Mouse (Mus musculus): ENCODE measurements at regions not wholly inside any gene's neighbourhood (a gene's known extent, or its start where the extent isn't known, plus 50 kb on each side); places are given as distances from the start of the nearest gene placed in this dataset.

DNA sequence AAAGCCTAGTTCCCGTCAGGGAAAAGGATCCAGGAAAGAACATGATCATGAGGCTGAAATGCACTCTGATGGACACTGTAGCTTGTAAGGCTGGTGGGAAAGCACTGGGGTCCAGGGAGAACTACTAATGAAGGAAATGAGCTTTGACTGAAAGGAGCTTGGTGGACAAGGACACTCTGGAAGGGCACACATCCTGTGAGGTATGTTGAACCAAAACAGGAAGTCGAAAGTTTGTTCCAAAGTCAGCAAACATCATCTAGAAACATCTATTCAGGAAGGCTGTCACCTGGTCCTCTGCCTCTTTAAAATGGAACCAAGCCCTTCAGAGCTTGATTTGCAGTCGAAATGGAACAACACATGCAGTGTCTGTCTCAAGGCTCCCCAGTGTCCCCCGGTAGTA is 143.1 kb downstream of the Hlx start:
- no peaks in the 10 kb centered on the region for H3K4me1 ChIP-seq (replicated peaks; ENCODE audit: control insufficient read depth, insufficient read depth, low read length)
- no peak for DNase-seq (ENCODE audit: low spot score)
- H3K4me3 ChIP-seq (ENCODE audit: low read depth, low read length), result no peak overlapping the region
- no peak overlapping the region for H3K4me2 ChIP-seq (replicated peaks; ENCODE audit: low read depth, low read length)
- no peaks in the 10 kb centered on the region for H3K36me3 ChIP-seq (ENCODE audit: control insufficient read depth, insufficient read depth, low read length)
- ATAC-seq (ENCODE audit: low FRiP score), result no peak
- no peaks in the 10 kb centered on the region for H3K27me3 ChIP-seq (ENCODE audit: control insufficient read depth, insufficient read depth, low read length)
- WGBS, result 80% methylated on average over 4 of the region's 4 CpGs
- no peak overlapping the region for H3K27ac ChIP-seq (ENCODE audit: low read depth, low read length)
- no peaks in the 10 kb centered on the region for H3K9me3 ChIP-seq (ENCODE audit: control insufficient read depth, low read length)
- H3K9ac ChIP-seq (ENCODE audit: low read depth, low read length), result no peak overlapping the region

DNA sequence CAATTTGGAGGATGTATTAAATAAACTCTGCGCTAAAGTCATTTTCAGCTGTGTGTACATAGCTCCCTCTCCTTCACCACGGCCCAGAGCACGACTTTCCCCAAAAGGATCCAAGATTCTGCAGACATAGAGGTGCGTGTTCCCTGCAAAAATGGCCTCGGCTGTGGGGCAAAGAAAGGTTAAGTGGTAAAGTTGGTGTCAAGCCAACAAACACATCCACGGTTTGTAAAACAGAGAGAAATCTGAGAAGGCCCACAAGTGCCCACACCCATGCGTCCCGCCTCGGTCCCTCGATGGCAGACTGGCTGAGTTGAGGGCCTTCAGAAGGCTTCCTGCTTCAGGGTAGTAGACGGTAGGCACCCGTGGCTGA is 147.9 kb downstream of the Hlx start:
- DNase-seq (ENCODE audit: low spot score), result no peak
- H3K9me3 ChIP-seq (ENCODE audit: control insufficient read depth, low read length), result no peaks in the 10 kb centered on the region
- no peak overlapping the region for H3K4me2 ChIP-seq (replicated peaks; ENCODE audit: low read depth, low read length)
- no peaks in the 10 kb centered on the region for H3K36me3 ChIP-seq (ENCODE audit: control insufficient read depth, insufficient read depth, low read length)
- no peak overlapping the region for H3K4me3 ChIP-seq (ENCODE audit: low read depth, low read length)
- H3K9ac ChIP-seq (ENCODE audit: low read depth, low read length), result no peak overlapping the region
- H3K27me3 ChIP-seq (ENCODE audit: control insufficient read depth, insufficient read depth, low read length), result no peaks in the 10 kb centered on the region
- no peaks in the 10 kb centered on the region for H3K4me1 ChIP-seq (replicated peaks; ENCODE audit: control insufficient read depth, insufficient read depth, low read length)
- H3K27ac ChIP-seq (ENCODE audit: low read depth, low read length), result no peak overlapping the region
- ATAC-seq (ENCODE audit: low FRiP score), result no peak
- 80% methylated on average over 12 of the region's 12 CpGs for WGBS

DNA sequence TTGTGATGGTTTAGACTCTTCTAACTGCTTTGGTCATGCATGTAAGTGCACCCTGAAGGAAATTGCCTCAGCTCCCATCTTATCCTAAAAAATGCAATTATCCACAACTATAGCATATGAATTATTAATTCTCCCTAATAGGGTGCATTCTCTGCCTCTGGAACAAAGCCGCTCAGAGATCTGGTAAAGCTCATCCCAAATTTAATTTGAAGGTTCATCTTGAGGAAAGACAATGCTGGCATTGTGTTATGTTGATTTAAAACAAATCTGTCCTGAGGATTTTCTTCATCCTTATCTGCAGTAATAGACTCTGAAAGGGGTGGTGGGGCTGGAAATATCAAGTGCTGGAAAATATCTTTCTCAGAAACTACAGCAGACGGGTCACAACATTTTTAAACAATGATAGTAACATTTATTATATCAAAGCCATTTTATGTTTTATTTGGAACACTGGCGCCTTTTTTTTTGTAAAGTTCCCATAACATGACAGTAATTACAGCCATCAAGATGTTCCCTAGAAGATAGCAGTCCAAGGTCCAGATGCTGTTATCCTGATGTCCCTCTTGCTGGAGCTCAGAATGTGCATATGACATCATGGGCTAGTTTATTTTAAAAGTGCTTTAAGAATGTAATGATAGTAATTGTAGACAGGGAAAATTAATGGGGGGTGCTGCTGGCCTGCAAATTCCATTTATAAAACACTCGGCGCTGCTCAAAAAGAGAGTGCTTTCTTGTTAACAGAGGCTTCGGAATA is 148.5 kb downstream of the Hlx start:
- WGBS, result 86% methylated on average over 6 of the region's 6 CpGs
- Histone ChIP-seq H3K36me3 (ENCODE audit: control insufficient read depth, insufficient read depth, low read length) (no peaks in the 10 kb centered on the region), H3K4me3 (ENCODE audit: low read depth, low read length) (no peak overlapping the region), H3K27ac (ENCODE audit: low read depth, low read length) (no peak overlapping the region), H3K4me2 (replicated peaks; ENCODE audit: low read depth, low read length) (no peak overlapping the region), H3K4me1 (replicated peaks; ENCODE audit: control insufficient read depth, insufficient read depth, low read length) (no peaks in the 10 kb centered on the region), H3K9me3 (ENCODE audit: control insufficient read depth, low read length) (no peaks in the 10 kb centered on the region), H3K9ac (ENCODE audit: low read depth, low read length) (no peak overlapping the region), H3K27me3 (ENCODE audit: control insufficient read depth, insufficient read depth, low read length) (no peaks in the 10 kb centered on the region)
- ATAC-seq (ENCODE audit: low FRiP score) (no peak), DNase-seq (ENCODE audit: low spot score) (no peak)

DNA sequence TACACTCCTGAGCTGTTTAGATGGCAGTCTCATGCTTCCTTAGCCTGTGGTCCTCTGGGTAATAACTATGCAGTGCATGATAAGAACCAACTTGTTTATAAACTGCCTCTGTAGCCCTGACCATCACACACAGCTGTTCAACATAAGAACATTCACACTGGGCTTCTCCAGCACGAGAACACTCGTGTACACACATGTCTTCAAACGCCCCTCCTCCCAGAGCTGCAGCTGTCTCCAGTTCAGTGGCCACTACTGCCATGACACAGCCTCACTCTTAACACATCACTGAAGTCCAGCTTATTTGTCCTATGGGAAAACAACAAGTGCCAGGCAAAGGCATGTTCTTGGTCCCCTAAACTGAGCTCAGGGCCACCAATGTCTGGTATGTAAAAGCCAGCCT is 152.9 kb downstream of the Hlx start:
- 92% methylated on average over 3 of the region's 3 CpGs for WGBS
- Histone ChIP-seq H3K9me3 (ENCODE audit: control insufficient read depth, low read length) (no peaks in the 10 kb centered on the region), H3K9ac (ENCODE audit: low read depth, low read length) (no peak overlapping the region), H3K4me1 (replicated peaks; ENCODE audit: control insufficient read depth, insufficient read depth, low read length) (no peaks in the 10 kb centered on the region), H3K27me3 (ENCODE audit: control insufficient read depth, insufficient read depth, low read length) (no peaks in the 10 kb centered on the region), H3K4me2 (replicated peaks; ENCODE audit: low read depth, low read length) (no peak overlapping the region), H3K36me3 (ENCODE audit: control insufficient read depth, insufficient read depth, low read length) (no peaks in the 10 kb centered on the region), H3K4me3 (ENCODE audit: low read depth, low read length) (no peak overlapping the region), H3K27ac (ENCODE audit: low read depth, low read length) (no peak overlapping the region)
- DNase-seq (ENCODE audit: low spot score), result no peak
- ATAC-seq (ENCODE audit: low FRiP score), result no peak

DNA sequence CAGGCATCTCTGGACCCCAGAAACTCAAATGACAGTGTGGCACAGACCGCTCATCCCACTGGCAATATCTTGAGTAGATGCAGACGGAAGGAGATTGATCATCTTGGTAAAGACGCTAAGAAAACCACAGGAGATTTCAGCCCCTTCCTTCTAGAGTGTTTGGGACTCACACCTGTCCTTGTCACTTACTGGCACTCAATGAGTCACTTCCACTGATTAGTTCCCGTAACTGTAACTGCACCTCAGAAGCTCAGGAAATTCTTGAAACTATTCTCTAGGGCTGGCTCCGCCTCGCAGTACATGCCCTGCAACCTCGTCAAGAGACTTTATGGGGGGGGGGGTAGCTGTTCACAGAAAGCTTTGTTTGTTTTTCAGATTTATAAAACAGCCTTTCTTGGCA is 155.9 kb downstream of the Hlx start:
- no peak overlapping the region for H3K27ac ChIP-seq (ENCODE audit: low read depth, low read length)
- no peaks in the 10 kb centered on the region for H3K27me3 ChIP-seq (ENCODE audit: control insufficient read depth, insufficient read depth, low read length)
- no peaks in the 10 kb centered on the region for H3K4me1 ChIP-seq (replicated peaks; ENCODE audit: control insufficient read depth, insufficient read depth, low read length)
- ATAC-seq (ENCODE audit: low FRiP score), result no peak
- no peaks in the 10 kb centered on the region for H3K36me3 ChIP-seq (ENCODE audit: control insufficient read depth, insufficient read depth, low read length)
- H3K9me3 ChIP-seq (ENCODE audit: control insufficient read depth, low read length), result no peaks in the 10 kb centered on the region
- no peak overlapping the region for H3K4me2 ChIP-seq (replicated peaks; ENCODE audit: low read depth, low read length)
- H3K9ac ChIP-seq (ENCODE audit: low read depth, low read length), result no peak overlapping the region
- no peak overlapping the region for H3K4me3 ChIP-seq (ENCODE audit: low read depth, low read length)
- WGBS, result 80% methylated on average over 7 of the region's 7 CpGs
- no peak for DNase-seq (ENCODE audit: low spot score)

DNA sequence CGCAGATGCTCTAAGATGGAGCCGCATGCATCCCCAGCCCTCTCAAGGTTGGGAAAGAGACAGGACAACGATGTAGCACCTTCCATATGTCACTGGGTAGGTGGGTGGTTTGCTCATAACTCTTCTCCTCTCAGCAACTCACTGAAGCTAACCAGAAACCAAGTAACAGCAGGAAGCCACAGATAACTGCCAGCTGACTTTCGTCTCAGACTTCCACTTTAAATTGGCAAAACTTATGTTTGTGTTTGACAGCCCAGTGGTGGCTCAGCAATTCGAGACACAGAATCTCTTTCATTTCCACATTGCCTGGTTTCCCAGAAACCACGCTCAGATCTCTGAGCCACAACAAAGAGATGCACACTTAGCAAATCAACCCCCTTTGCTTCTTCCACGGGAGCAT is 159.1 kb downstream of the Hlx start:
- Histone ChIP-seq H3K4me3 (ENCODE audit: low read depth, low read length) (no peak overlapping the region), H3K4me2 (replicated peaks; ENCODE audit: low read depth, low read length) (no peak overlapping the region), H3K9me3 (ENCODE audit: control insufficient read depth, low read length) (no peaks in the 10 kb centered on the region), H3K36me3 (ENCODE audit: control insufficient read depth, insufficient read depth, low read length) (no peaks in the 10 kb centered on the region), H3K9ac (ENCODE audit: low read depth, low read length) (no peak overlapping the region), H3K27ac (ENCODE audit: low read depth, low read length) (no peak overlapping the region), H3K27me3 (ENCODE audit: control insufficient read depth, insufficient read depth, low read length) (no peaks in the 10 kb centered on the region), H3K4me1 (replicated peaks; ENCODE audit: control insufficient read depth, insufficient read depth, low read length) (no peaks in the 10 kb centered on the region)
- DNase-seq (ENCODE audit: low spot score), result no peak
- whole genome bisulfite sequencing, result 79% methylated on average over 7 of the region's 7 CpGs
- no peak for ATAC-seq (ENCODE audit: low FRiP score)

DNA sequence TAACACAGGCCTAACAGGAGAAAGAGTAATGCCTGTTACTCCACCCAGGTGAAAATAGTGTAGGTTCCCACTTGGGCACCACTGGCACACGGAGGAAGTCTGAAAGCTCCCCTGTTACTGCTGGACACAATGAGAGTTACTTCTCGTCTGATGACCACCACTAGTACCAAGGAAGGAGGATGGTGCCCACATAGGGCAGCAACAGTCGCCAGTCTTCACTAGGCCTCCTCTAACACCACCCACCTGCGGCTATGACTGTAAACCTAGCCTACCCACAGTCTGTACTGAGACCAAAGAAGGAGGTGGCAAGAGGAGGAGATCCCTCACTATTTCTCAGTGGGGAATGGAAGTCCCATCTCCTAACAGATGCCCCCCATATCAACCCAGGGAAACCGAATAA is 161.7 kb downstream of the Hlx start:
- no peaks in the 10 kb centered on the region for H3K36me3 ChIP-seq (ENCODE audit: control insufficient read depth, insufficient read depth, low read length)
- no peak for ATAC-seq (ENCODE audit: low FRiP score)

DNA sequence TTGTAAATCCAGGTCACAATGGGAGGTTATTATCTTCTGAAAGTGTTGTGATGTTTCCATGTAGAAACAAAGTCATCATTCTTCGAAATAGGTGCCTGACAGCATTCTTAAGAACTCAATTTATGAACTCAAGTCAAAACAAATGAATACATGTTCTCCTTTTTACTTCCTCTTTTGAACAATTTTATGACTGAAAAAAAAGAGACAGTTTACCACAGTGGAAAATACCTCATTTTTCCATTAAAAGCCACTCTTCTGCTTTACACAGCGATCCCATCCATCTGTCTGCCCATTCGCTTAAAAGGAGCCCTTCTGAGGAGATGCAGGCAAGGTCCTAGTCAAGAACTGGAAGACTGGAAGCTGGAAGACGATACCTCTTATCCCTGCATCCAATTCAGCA is 169.5 kb downstream of the Hlx start:
- DNase-seq (ENCODE audit: low spot score) (no peak), ATAC-seq (ENCODE audit: low FRiP score) (no peak)
- Histone ChIP-seq H3K4me3 (ENCODE audit: low read depth, low read length) (no peak overlapping the region), H3K4me1 (replicated peaks; ENCODE audit: control insufficient read depth, insufficient read depth, low read length) (no peaks in the 10 kb centered on the region), H3K4me2 (replicated peaks; ENCODE audit: low read depth, low read length) (no peak overlapping the region), H3K36me3 (ENCODE audit: control insufficient read depth, insufficient read depth, low read length) (no peaks in the 10 kb centered on the region), H3K9me3 (ENCODE audit: control insufficient read depth, low read length) (no peaks in the 10 kb centered on the region), H3K27me3 (ENCODE audit: control insufficient read depth, insufficient read depth, low read length) (no peaks in the 10 kb centered on the region), H3K9ac (ENCODE audit: low read depth, low read length) (no peak overlapping the region), H3K27ac (ENCODE audit: low read depth, low read length) (no peak overlapping the region)
- 89% methylated on average over 4 of the region's 4 CpGs for WGBS

More for the DNA sequence above, 161.7 kb downstream of the Hlx start:
- Histone ChIP-seq H3K27me3 (ENCODE audit: control insufficient read depth, insufficient read depth, low read length) (no peaks in the 10 kb centered on the region), H3K4me3 (ENCODE audit: low read depth, low read length) (no peak overlapping the region), H3K4me2 (replicated peaks; ENCODE audit: low read depth, low read length) (no peak overlapping the region), H3K4me1 (replicated peaks; ENCODE audit: control insufficient read depth, insufficient read depth, low read length) (no peaks in the 10 kb centered on the region), H3K27ac (ENCODE audit: low read depth, low read length) (no peak overlapping the region), H3K9ac (ENCODE audit: low read depth, low read length) (no peak overlapping the region), H3K9me3 (ENCODE audit: control insufficient read depth, low read length) (no peaks in the 10 kb centered on the region)
- 79% methylated on average over 5 of the region's 5 CpGs for WGBS
- no peak for DNase-seq (ENCODE audit: low spot score)

DNA sequence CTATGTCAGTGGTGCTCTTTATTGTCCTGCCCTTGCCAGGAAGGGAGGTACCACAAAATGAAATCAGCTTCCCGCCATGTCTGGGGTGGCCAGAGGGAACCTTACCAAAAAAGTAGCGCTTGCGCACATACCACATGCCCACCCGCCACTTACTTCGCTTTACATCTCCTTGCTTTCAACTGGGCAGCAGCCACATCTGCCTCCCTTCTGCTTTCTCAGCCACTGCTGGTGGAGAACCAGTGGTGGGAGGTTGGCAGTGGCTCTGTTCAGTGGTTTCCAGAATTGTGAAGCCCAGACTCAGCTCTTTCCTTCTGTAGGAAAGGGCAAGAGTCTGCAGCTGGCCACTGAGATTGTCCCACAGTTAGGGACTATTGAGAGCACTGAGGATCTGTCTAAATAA is 170.2 kb downstream of the Hlx start:
- ATAC-seq (ENCODE audit: low FRiP score) (no peak), DNase-seq (ENCODE audit: low spot score) (no peak)
- H3K4me3 ChIP-seq (ENCODE audit: low read depth, low read length), result no peak overlapping the region
- no peak overlapping the region for H3K9ac ChIP-seq (ENCODE audit: low read depth, low read length)
- no peak overlapping the region for H3K27ac ChIP-seq (ENCODE audit: low read depth, low read length)
- no peak overlapping the region for H3K4me2 ChIP-seq (replicated peaks; ENCODE audit: low read depth, low read length)
- H3K9me3 ChIP-seq (ENCODE audit: control insufficient read depth, low read length), result no peaks in the 10 kb centered on the region
- H3K4me1 ChIP-seq (replicated peaks; ENCODE audit: control insufficient read depth, insufficient read depth, low read length), result no peaks in the 10 kb centered on the region
- no peaks in the 10 kb centered on the region for H3K36me3 ChIP-seq (ENCODE audit: control insufficient read depth, insufficient read depth, low read length)
- WGBS, result 93% methylated on average over 5 of the region's 5 CpGs
- no peaks in the 10 kb centered on the region for H3K27me3 ChIP-seq (ENCODE audit: control insufficient read depth, insufficient read depth, low read length)

All from hindbrain, embryonic 11.5 days (tissue).